Mouse (Mus musculus) kidney, postnatal 0 days (tissue): ENCODE measurements at regions not wholly inside any gene's neighbourhood (a gene's known extent, or its start where the extent isn't known, plus 50 kb on each side); places are given as distances from the start of the nearest gene placed in this dataset.
"Not testable (repeated sequence)": the region's sequence is repeated elsewhere in the genome, so short reads cannot be mapped to it uniquely, and the experiment has no call there.

Experiments used
- ATAC-seq: fragments of 200-750 bp; cut with Nextera tagmentation; replicated peaks from 2 replicates; pipeline ENCODE4 v1.8.0; 2017; ENCODE audit warnings: low read depth, moderate number of reproducible peaks, moderate TSS enrichment, moderate library complexity; ENCODE audit not compliant: low FRiP score
- DNase-seq: peaks from one replicate; pipeline ENCODE4 v3.0.0-alpha.2; 2016; ENCODE audit warnings: low spot score
- H3K27ac ChIP-seq: fragments of 300-500 bp; sonication (generic); 2 replicates; pipeline ENCODE4 v1.5.1; 2014; ENCODE audit warnings: mild to moderate bottlenecking
- H3K27me3 ChIP-seq: fragments of 300-500 bp; sonication (generic); 2 replicates; pipeline ENCODE4 v1.6.1; 2014; ENCODE audit warnings: low read length, mixed read lengths; ENCODE audit not compliant: insufficient read depth
- H3K36me3 ChIP-seq: fragments of 300-500 bp; sonication (generic); 2 replicates; pipeline ENCODE4 v1.6.1; 2014; ENCODE audit warnings: low read length, mixed read lengths; ENCODE audit not compliant: insufficient read depth
- H3K4me1 ChIP-seq: fragments of 300-500 bp; sonication (generic); replicated peaks from 2 replicates; pipeline ENCODE4 v1.6.1; 2014; ENCODE audit warnings: antibody characterized with exemption, low read length, mixed read lengths; ENCODE audit not compliant: insufficient read depth
- H3K4me2 ChIP-seq: fragments of 300-500 bp; sonication (generic); 2 replicates; pipeline ENCODE4 v1.6.1; 2014; ENCODE audit warnings: mild to moderate bottlenecking, low read length, moderate library complexity, mixed read lengths
- H3K4me3 ChIP-seq: fragments of 300-500 bp; sonication (generic); replicated peaks from 2 replicates; pipeline ENCODE4 v1.5.1; 2014; ENCODE audit warnings: low read depth, low read length
- H3K9ac ChIP-seq: fragments of 300-500 bp; sonication (generic); 2 replicates; pipeline ENCODE4 v1.6.1; 2014; ENCODE audit warnings: low read depth, low read length
- H3K9me3 ChIP-seq: fragments of 300-500 bp; sonication (generic); replicated peaks from 2 replicates; pipeline ENCODE4 v1.6.1; 2016; ENCODE audit warnings: low read length, inconsistent platforms, mixed read lengths
- CTCF ChIP-seq: IDR thresholded peaks from 2 replicates; pipeline ENCODE4 v1.5.1; 2016; ENCODE audit warnings: antibody characterized with exemption, low read depth, mild to moderate bottlenecking, moderate library complexity
- WGBS: fragments of 180-500 bp; shearing (Covaris S2); extraction: QIAGEN DNeasy Blood & Tissue Kit; methylation state at CpG from one replicate; pipeline ENCODE4 v1.1.7; 2014; 5-methylcytosine and 5-hydroxymethylcytosine counted together

GRCm38 (mm10) chr14:60559826-60560529 lies 73.8 kb upstream of the Spata13 start:
- DNase-seq = no peak
- no peaks in the 10 kb centered on the region for H3K36me3 ChIP-seq
- WGBS = 81% methylated on average over 13 of the region's 13 CpGs
- ATAC-seq = no peak; the same call in 1 of the 2 replicates
- TF ChIP-seq CTCF = peak; percentile 48
- peaks cover 12% of the 10 kb centered on the region for H3K4me1 ChIP-seq
- no peak overlapping the region for H3K9ac ChIP-seq
- H3K27me3 ChIP-seq = no peaks in the 10 kb centered on the region
- no peaks in the 10 kb centered on the region for H3K9me3 ChIP-seq
- no peak overlapping the region for H3K27ac ChIP-seq
- H3K4me2 ChIP-seq = no peak overlapping the region
- H3K4me3 ChIP-seq = no peak overlapping the region

- TF ChIP-seq CTCF = no peak
- H3K36me3 ChIP-seq = no peaks in the 10 kb centered on the region
- ATAC-seq (no peak), DNase-seq (no peak)
- H3K27me3 ChIP-seq = no peaks in the 10 kb centered on the region
- H3K27ac ChIP-seq = no peak overlapping the region
- H3K9ac ChIP-seq = no peak overlapping the region
- no peak overlapping the region for H3K4me3 ChIP-seq
- H3K9me3 ChIP-seq = no peaks in the 10 kb centered on the region
- 63% methylated on average over 5 of the region's 5 CpGs for WGBS
- H3K4me1 ChIP-seq = no peaks in the 10 kb centered on the region
- no peak overlapping the region for H3K4me2 ChIP-seq
Measured at GRCm38 (mm10) chr14:60576281-60576680, 57.5 kb upstream of the Spata13 start.

GRCm38 (mm10) chr14:60580131-60580530 lies 53.7 kb upstream of the Spata13 start:
- not testable (repeated sequence) for H3K4me2 ChIP-seq, H3K9ac ChIP-seq, H3K4me3 ChIP-seq, DNase-seq, ATAC-seq, H3K36me3 ChIP-seq, H3K27ac ChIP-seq, H3K9me3 ChIP-seq, H3K4me1 ChIP-seq, H3K27me3 ChIP-seq
